Mouse (Mus musculus) heart, postnatal 0 days (tissue): ENCODE measurements at regions not wholly inside any gene's neighbourhood (a gene's known extent, or its start where the extent isn't known, plus 50 kb on each side); places are given as distances from the start of the nearest gene placed in this dataset.

Experiments
- ATAC-seq: fragments of 200-750 bp; cut with Nextera tagmentation; 2 replicates; pipeline ENCODE4 v1.8.0; 2017; ENCODE audit warnings: low read depth, moderate number of reproducible peaks, moderate library complexity; ENCODE audit not compliant: insufficient read depth
- DNase-seq: peaks from one replicate; pipeline ENCODE4 v3.0.0-alpha.2; 2016; ENCODE audit warnings: low spot score
- H3K27ac ChIP-seq: fragments of 300-500 bp; sonication (generic); 2 replicates; pipeline ENCODE4 v1.5.1; 2014; ENCODE audit warnings: low read depth, mild to moderate bottlenecking
- H3K27me3 ChIP-seq: fragments of 300-500 bp; sonication (generic); 2 replicates; pipeline ENCODE4 v1.6.1; 2014; ENCODE audit warnings: low read length, mixed read lengths; ENCODE audit not compliant: control insufficient read depth, insufficient read depth
- H3K36me3 ChIP-seq: fragments of 300-500 bp; sonication (generic); replicated peaks from 2 replicates; pipeline ENCODE4 v1.6.1; 2014; ENCODE audit warnings: low read length, mixed read lengths; ENCODE audit not compliant: control insufficient read depth, insufficient read depth
- H3K4me1 ChIP-seq: fragments of 300-500 bp; sonication (generic); 2 replicates; pipeline ENCODE4 v1.6.1; 2014; ENCODE audit warnings: antibody characterized with exemption; ENCODE audit not compliant: control insufficient read depth, insufficient read depth
- H3K4me2 ChIP-seq: fragments of 300-500 bp; sonication (generic); 2 replicates; pipeline ENCODE4 v1.6.1; 2014; ENCODE audit warnings: low read depth, mild to moderate bottlenecking, low read length, moderate library complexity
- H3K4me3 ChIP-seq: fragments of 300-500 bp; sonication (generic); 2 replicates; pipeline ENCODE4 v1.5.1; 2014; ENCODE audit warnings: low read depth, low read length
- H3K9ac ChIP-seq: fragments of 300-500 bp; sonication (generic); replicated peaks from 2 replicates; pipeline ENCODE4 v1.6.1; 2014; ENCODE audit warnings: low read depth, low read length, mixed read lengths
- H3K9me3 ChIP-seq: fragments of 300-500 bp; sonication (generic); replicated peaks from 2 replicates; pipeline ENCODE4 v1.6.1; 2016; ENCODE audit warnings: low read length; ENCODE audit not compliant: control insufficient read depth
- CTCF ChIP-seq: IDR thresholded peaks from 2 replicates; pipeline ENCODE4 v1.5.1; 2016; ENCODE audit warnings: antibody characterized with exemption, control low read depth, low read depth
- EP300 ChIP-seq: IDR thresholded peaks from 2 replicates; pipeline ENCODE4 v1.6.1; 2016; ENCODE audit warnings: antibody characterized with exemption, low read depth
- WGBS: fragments of 180-500 bp; shearing (Covaris S2); extraction: QIAGEN DNeasy Blood & Tissue Kit; methylation state at CpG from one replicate; pipeline ENCODE4 v1.1.7; 2014; 5-methylcytosine and 5-hydroxymethylcytosine counted together

DNA sequence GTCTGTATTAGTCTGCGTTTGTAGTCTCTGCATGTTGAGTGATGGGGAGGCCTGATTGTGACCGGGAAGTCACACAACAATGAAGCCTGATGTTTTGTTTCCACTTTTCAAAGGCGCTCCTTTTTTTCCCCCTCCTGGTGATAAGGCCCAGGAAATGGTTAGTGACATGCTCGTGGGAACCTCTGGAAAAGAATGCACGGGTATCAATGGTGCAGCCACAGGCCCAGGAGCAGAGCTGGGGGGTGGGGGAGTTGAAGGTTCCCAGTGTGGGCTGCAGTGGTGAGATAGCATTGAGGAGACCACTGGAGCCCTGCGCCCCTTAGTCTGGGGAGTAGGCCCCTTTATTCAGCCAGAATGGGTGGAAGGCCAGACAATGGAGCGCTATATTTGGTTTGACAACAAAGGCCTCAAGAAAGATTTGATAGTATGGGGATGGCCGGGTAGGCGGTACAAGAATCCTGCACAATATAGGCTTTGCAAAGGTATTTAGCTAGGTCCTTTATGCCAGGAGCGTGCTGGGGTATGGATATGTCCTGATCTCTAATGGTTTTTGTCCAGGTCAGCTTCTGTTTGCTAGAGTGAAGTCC, 490.4 kb downstream of the Insc start:
- no peaks in the 10 kb centered on the region for H3K36me3 ChIP-seq
- TF ChIP-seq EP300 (no peak), CTCF (no peak)
- WGBS = 30% methylated on average over 10 of the region's 10 CpGs

DNA sequence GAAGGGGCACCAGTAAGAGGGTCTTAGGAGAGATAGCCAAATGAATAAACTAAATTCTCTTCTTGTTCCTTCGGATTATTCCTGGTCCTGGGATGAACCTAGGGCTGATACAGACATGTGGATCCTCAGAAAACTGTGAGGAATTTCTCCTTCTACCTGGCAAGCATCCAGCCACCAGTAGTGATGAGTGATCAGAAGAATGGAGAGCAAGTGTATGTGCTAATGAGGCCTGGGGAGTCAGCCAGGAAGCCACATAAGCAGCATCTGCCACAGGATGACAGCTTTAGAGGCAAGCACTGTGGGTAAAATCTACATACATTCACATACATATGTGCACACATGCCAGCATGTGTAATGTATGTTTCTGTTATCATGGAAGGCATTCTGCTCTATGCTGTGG, 493.6 kb downstream of the Insc start:
- peaks cover 5% of the 10 kb centered on the region; the same call in 1 of the 2 replicates for H3K4me1 ChIP-seq
- no peaks in the 10 kb centered on the region for H3K9me3 ChIP-seq
- TF ChIP-seq EP300 (no peak), CTCF (no peak)
- 63% methylated on average over 1 of the region's 1 CpGs for WGBS
- H3K4me2 ChIP-seq = no peak overlapping the region
- no peak overlapping the region for H3K4me3 ChIP-seq
- no peaks in the 10 kb centered on the region for H3K27me3 ChIP-seq
- no peak for ATAC-seq
- H3K9ac ChIP-seq = no peak overlapping the region
- H3K36me3 ChIP-seq = no peaks in the 10 kb centered on the region
- no peak overlapping the region for H3K27ac ChIP-seq
- no peak for DNase-seq

More for the DNA sequence above, 490.4 kb downstream of the Insc start:
- no peak overlapping the region for H3K27ac ChIP-seq
- H3K27me3 ChIP-seq = no peaks in the 10 kb centered on the region
- peaks cover 5% of the 10 kb centered on the region; the same call in 1 of the 2 replicates for H3K4me1 ChIP-seq
- H3K9me3 ChIP-seq = no peaks in the 10 kb centered on the region
- H3K4me2 ChIP-seq = no peak overlapping the region
- DNase-seq (peak; percentile 48), ATAC-seq (no peak)
- no peak overlapping the region for H3K4me3 ChIP-seq
- no peak overlapping the region for H3K9ac ChIP-seq

- H3K9ac ChIP-seq = no peak overlapping the region
- H3K27ac ChIP-seq = no peak overlapping the region
- no peaks in the 10 kb centered on the region; the same call in 1 of the 2 replicates for H3K4me1 ChIP-seq
- H3K4me2 ChIP-seq = no peak overlapping the region
- no peaks in the 10 kb centered on the region for H3K9me3 ChIP-seq
- TF ChIP-seq EP300 (no peak), CTCF (no peak)
- DNase-seq (no peak), ATAC-seq (no peak)
- H3K36me3 ChIP-seq = no peaks in the 10 kb centered on the region
- no peak overlapping the region for H3K4me3 ChIP-seq
- WGBS = 89% methylated on average over 2 of the region's 2 CpGs
- H3K27me3 ChIP-seq = no peaks in the 10 kb centered on the region
These were observed 508.3 kb downstream of the Insc start for GRCm38 (mm10) chr7:115251591-115252369.

DNA sequence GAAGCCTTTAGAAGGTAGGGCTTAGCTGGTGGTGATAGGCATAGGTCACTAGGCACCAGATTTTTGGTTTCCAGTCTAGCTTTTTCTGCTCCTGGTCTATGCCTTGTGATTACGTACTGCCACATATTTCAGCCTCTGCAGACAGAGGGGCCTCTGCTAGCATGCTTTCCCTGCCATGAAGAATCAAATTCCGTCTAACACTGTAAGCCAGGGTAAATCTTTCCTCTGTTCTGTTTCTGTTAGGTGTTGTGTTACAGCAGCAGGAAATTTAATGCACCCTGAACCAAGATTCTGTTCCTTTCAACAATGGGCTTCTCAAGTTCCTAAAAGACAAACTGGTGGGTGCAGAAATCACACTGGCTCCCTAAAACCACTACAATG, 508.9 kb downstream of the Insc start:
- no peak for DNase-seq
- H3K4me2 ChIP-seq = no peak overlapping the region
- no peaks in the 10 kb centered on the region; the same call in 1 of the 2 replicates for H3K4me1 ChIP-seq
- no peak overlapping the region for H3K4me3 ChIP-seq
- no peak for TF ChIP-seq CTCF
- TF ChIP-seq EP300 = no peak
- 75% methylated on average over 2 of the region's 2 CpGs for WGBS
- H3K36me3 ChIP-seq = no peaks in the 10 kb centered on the region
- no peak overlapping the region for H3K9ac ChIP-seq
- H3K27me3 ChIP-seq = no peaks in the 10 kb centered on the region
- H3K27ac ChIP-seq = no peak overlapping the region
- no peak for ATAC-seq
- no peaks in the 10 kb centered on the region for H3K9me3 ChIP-seq

- Histone ChIP-seq H3K9ac (no peak overlapping the region), H3K27ac (no peak overlapping the region), H3K9me3 (no peaks in the 10 kb centered on the region), H3K4me3 (no peak overlapping the region), H3K36me3 (no peaks in the 10 kb centered on the region), H3K4me2 (no peak overlapping the region), H3K27me3 (no peaks in the 10 kb centered on the region), H3K4me1 (no peaks in the 10 kb centered on the region)
- no peak for ATAC-seq
- WGBS = 52% methylated on average over 3 of the region's 3 CpGs
- TF ChIP-seq EP300 (no peak), CTCF (no peak)
- no peak for DNase-seq
These were observed 515.1 kb downstream of the Insc start for GRCm38 (mm10) chr7:115258626-115259025.
